Mouse (Mus musculus): ENCODE data around the gene Hspb6.

Hspb6 gene

GRCm38 (mm10) chr7:30553021-30553589 is 1.1 kb downstream of the Hspb6 start:
- DNase-seq (ENCODE audit: low read depth, low spot score) = peak; percentile 46

GRCm38 (mm10) chr7:30553810-30554584 is 2.0 kb downstream of the Hspb6 start:
- no peak for DNase-seq (ENCODE audit: low read depth, low spot score)

GRCm38 (mm10) chr7:30556894-30557536 is 5.0 kb downstream of the Hspb6 start:
- DNase-seq (ENCODE audit: low read depth, low spot score) = peak; percentile 53

- no peak for DNase-seq (ENCODE audit: low read depth, low spot score)
Observed at GRCm38 (mm10) chr7:30557901-30558514, 6.0 kb downstream of the Hspb6 start.

GRCm38 (mm10) chr7:30558656-30559442 is 6.9 kb downstream of the Hspb6 start:
- peak; percentile 26 for DNase-seq (ENCODE audit: low read depth, low spot score)

- DNase-seq (ENCODE audit: low read depth, low spot score) = peak; percentile 94
Observed at GRCm38 (mm10) chr7:30559443-30559954, 7.5 kb downstream of the Hspb6 start, which contains the start of gene Lin37. Gene Lin37 (minus strand): TSS chr7:30559838.

GRCm38 (mm10) chr7:30560296-30560695 is 8.3 kb downstream of the Hspb6 start:
- no peak for DNase-seq (ENCODE audit: low read depth, low spot score)

- no peak for DNase-seq (ENCODE audit: low read depth, low spot score)
Observed at GRCm38 (mm10) chr7:30562526-30563116, 10.6 kb downstream of the Hspb6 start.

GRCm38 (mm10) chr7:30563117-30563905 is 11.3 kb downstream of the Hspb6 start, which contains the start of the genes U2af1l4, Gm49396 and Psenen:
Gene U2af1l4 (plus strand): TSS chr7:30563301.
Gene Gm49396 (plus strand): TSS chr7:30563344.
Gene Psenen (minus strand): TSS chr7:30563627.
- peak; percentile 99 for DNase-seq (ENCODE audit: low read depth, low spot score)

- peak; percentile 88 for DNase-seq (ENCODE audit: low read depth, low spot score)
Observed at GRCm38 (mm10) chr7:30563906-30564280, 11.9 kb downstream of the Hspb6 start.

GRCm38 (mm10) chr7:30564970-30565571 is 13.1 kb downstream of the Hspb6 start, which contains the start of gene Igflr1:
Gene Igflr1 (plus strand): TSS chr7:30565427.
- peak; percentile 70 for DNase-seq (ENCODE audit: low read depth, low spot score)

- DNase-seq (ENCODE audit: low read depth, low spot score) = no peak
Observed at GRCm38 (mm10) chr7:30566033-30566432, 14.1 kb downstream of the Hspb6 start.

GRCm38 (mm10) chr7:30567555-30567954 is 15.6 kb downstream of the Hspb6 start:
- DNase-seq (ENCODE audit: low read depth, low spot score) = no peak

GRCm38 (mm10) chr7:30572389-30572788 is 20.4 kb downstream of the Hspb6 start:
- no peak for DNase-seq (ENCODE audit: low read depth, low spot score)

- no peak for DNase-seq (ENCODE audit: low read depth, low spot score)
Observed at GRCm38 (mm10) chr7:30572969-30573368, 21.0 kb downstream of the Hspb6 start.

- no peak for DNase-seq (ENCODE audit: low read depth, low spot score)
Observed at GRCm38 (mm10) chr7:30579950-30580349, 28.0 kb downstream of the Hspb6 start.

GRCm38 (mm10) chr7:30581547-30581946 is 29.6 kb downstream of the Hspb6 start:
- DNase-seq (ENCODE audit: low read depth, low spot score) = no peak

GRCm38 (mm10) chr7:30584339-30584738 is 32.4 kb downstream of the Hspb6 start:
- DNase-seq (ENCODE audit: low read depth, low spot score) = no peak

- DNase-seq (ENCODE audit: low read depth, low spot score) = no peak
Observed at GRCm38 (mm10) chr7:30585170-30585569, 33.2 kb downstream of the Hspb6 start.

Data from CD4-positive, CD25-positive, alpha-beta regulatory T cell, adult 2 months (primary cell).